Mouse (Mus musculus) gastrocnemius, adult 2 months (tissue): ENCODE data around the gene 9130213A22Rik. TPM values are rescaled to one million over a fixed set of nuclear protein-coding genes. Genes with fewer than 3 reads are reported as not detected.

ENCODE experiments used
- DNase-seq: peaks from one replicate; pipeline ENCODE4 v3.0.0; 2022
- H3K27ac ChIP-seq: fragments of 200-600 bp; 2 replicates; pipeline ENCODE4 v1.8.1; 2022; ENCODE audit warnings: mild to moderate bottlenecking
- H3K4me3 ChIP-seq: fragments of 200-600 bp; 2 replicates; pipeline ENCODE4 v1.8.1; 2022; ENCODE audit warnings: mild to moderate bottlenecking, moderate library complexity
- CTCF ChIP-seq: fragments of 200-600 bp; IDR thresholded peaks from 2 replicates; pipeline ENCODE4 v1.8.1; 2022; ENCODE audit warnings: antibody characterized with exemption, mild to moderate bottlenecking, moderate library complexity
- intact Hi-C: fragments of 180-260 bp; cut with DNase I; formaldehyde crosslinking; loops from one replicate; pipeline ENCODE4 v1.15.1; 2025
- long read RNA-seq, 2 experiments: library from polyadenylated mRNA; stranded (forward); transcript quantifications; one replicate each; pipeline ENCODE4 v2.0.0; 2021
- total RNA-seq, 2 experiments: library from RNA; stranded (reverse); gene quantifications; 2 replicates each; pipeline ENCODE4 v1.2.3; 2021

The 9130213A22Rik gene
- total RNA-seq = under 1 TPM in 1 of 2 experiments, not detected in 1; 0.20 TPM
- long read RNA-seq, experiment 1 = 0 reads
- long read RNA-seq, experiment 2 = 0 reads

GRCm38 (mm10) chr11:69122336-69122951 is at the start of gene 9130213A22Rik:
Gene 9130213A22Rik (minus strand): TSS chr11:69122589.
- TF ChIP-seq CTCF = peak; percentile 77
- intact Hi-C loops = loop anchor here (2.0 to 5.0 kb wide), 2 partner anchors 26 to 295 kb away; no protein-coding TSS in a partner anchor
- Histone ChIP-seq H3K4me3 (peak within 1 kb of the TSS; percentile 74), H3K27ac (peak within 1 kb of the TSS; percentile 87)
- DNase-seq = peak; percentile 94

- intact Hi-C loops = no loop called here
- H3K27ac ChIP-seq = no peak overlapping the region
- DNase-seq = peak; percentile 92
- no peak overlapping the region for H3K4me3 ChIP-seq
- peak; percentile 96 for TF ChIP-seq CTCF
These were observed 49.2 kb upstream of the 9130213A22Rik start for GRCm38 (mm10) chr11:69171626-69172025.

- no peak for DNase-seq
- intact Hi-C loops = no loop called here
- no peak overlapping the region for H3K27ac ChIP-seq
- TF ChIP-seq CTCF = no peak
- no peak overlapping the region for H3K4me3 ChIP-seq
These were observed 46.9 kb upstream of the 9130213A22Rik start for GRCm38 (mm10) chr11:69169313-69169712.

GRCm38 (mm10) chr11:69156800-69157199 is 34.4 kb upstream of the 9130213A22Rik start, which contains the start of gene Alox12b:
Gene Alox12b (plus strand): TSS chr11:69156989.
- H3K27ac ChIP-seq = no peak within 1 kb of the TSS
- no peak for TF ChIP-seq CTCF
- H3K4me3 ChIP-seq = no peak within 1 kb of the TSS
- intact Hi-C loops = no loop called here
- DNase-seq = no peak

GRCm38 (mm10) chr11:69155351-69155750 is 33.0 kb upstream of the 9130213A22Rik start:
- no peak overlapping the region for H3K27ac ChIP-seq
- no peak for TF ChIP-seq CTCF
- intact Hi-C loops = no loop called here
- no peak for DNase-seq
- no peak overlapping the region for H3K4me3 ChIP-seq

DNA sequence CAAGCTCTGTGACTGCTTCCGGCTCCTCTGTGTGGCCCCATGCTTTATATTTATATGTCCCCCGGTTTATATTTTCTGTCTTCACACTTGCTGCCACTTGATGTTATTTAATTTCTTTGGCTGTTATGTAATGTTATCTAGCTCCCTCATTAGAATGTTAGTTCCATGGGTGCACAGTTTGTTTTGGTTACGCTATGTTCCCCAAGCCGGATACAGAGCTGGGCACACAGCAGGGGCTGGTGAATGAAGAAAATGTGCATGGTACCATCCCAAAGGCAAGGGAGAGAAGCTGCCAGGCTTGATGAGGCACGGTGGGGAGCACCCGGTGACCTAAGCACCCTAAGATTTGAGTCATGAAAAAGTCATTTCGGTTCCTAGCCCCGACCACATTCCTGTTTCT is 31.4 kb upstream of the 9130213A22Rik start:
- intact Hi-C loops = no loop called here
- no peak for DNase-seq
- Histone ChIP-seq H3K27ac (no peak overlapping the region), H3K4me3 (no peak overlapping the region)
- no peak for TF ChIP-seq CTCF

- H3K4me3 ChIP-seq = peak overlapping the region; percentile 56
- intact Hi-C loops = no loop called here
These were observed 28.6 kb upstream of the 9130213A22Rik start for GRCm38 (mm10) chr11:69151004-69151403.

GRCm38 (mm10) chr11:69150444-69150843 is 28.1 kb upstream of the 9130213A22Rik start:
- H3K4me3 ChIP-seq = peak overlapping the region; percentile 56
- intact Hi-C loops = no loop called here
- TF ChIP-seq CTCF = peak; percentile 74
- H3K27ac ChIP-seq = no peak overlapping the region
- DNase-seq = peak; percentile 72

More at GRCm38 (mm10) chr11:69151004-69151403, 28.6 kb upstream of the 9130213A22Rik start:
- TF ChIP-seq CTCF = no peak
- DNase-seq = no peak
- no peak overlapping the region for H3K27ac ChIP-seq

- TF ChIP-seq CTCF = no peak
- no peak overlapping the region for H3K4me3 ChIP-seq
- DNase-seq = peak; percentile 51
- intact Hi-C loops = loop anchor here (2.0 kb wide), 1 partner anchor 23 kb away; no protein-coding TSS in a partner anchor
- no peak overlapping the region for H3K27ac ChIP-seq
These were observed 27.3 kb upstream of the 9130213A22Rik start for GRCm38 (mm10) chr11:69149728-69150127.

GRCm38 (mm10) chr11:69148451-69148960 is 26.1 kb upstream of the 9130213A22Rik start:
- intact Hi-C loops = loop anchor here (2.0 kb wide), 1 partner anchor 22 kb away; no protein-coding TSS in a partner anchor
- no peak for DNase-seq
- Histone ChIP-seq H3K4me3 (no peak overlapping the region), H3K27ac (no peak overlapping the region)
- TF ChIP-seq CTCF = no peak

- peak; percentile 51 for DNase-seq
- TF ChIP-seq CTCF = no peak
- intact Hi-C loops = no loop called here
These were observed 25.2 kb upstream of the 9130213A22Rik start for GRCm38 (mm10) chr11:69147546-69147945.

GRCm38 (mm10) chr11:69135361-69135760 is 13.0 kb upstream of the 9130213A22Rik start:
- TF ChIP-seq CTCF = no peak
- no peak overlapping the region for H3K4me3 ChIP-seq
- no peak overlapping the region for H3K27ac ChIP-seq
- DNase-seq = no peak
- intact Hi-C loops = no loop called here

More at GRCm38 (mm10) chr11:69147546-69147945, 25.2 kb upstream of the 9130213A22Rik start:
- Histone ChIP-seq H3K27ac (no peak overlapping the region), H3K4me3 (no peak overlapping the region)

DNA sequence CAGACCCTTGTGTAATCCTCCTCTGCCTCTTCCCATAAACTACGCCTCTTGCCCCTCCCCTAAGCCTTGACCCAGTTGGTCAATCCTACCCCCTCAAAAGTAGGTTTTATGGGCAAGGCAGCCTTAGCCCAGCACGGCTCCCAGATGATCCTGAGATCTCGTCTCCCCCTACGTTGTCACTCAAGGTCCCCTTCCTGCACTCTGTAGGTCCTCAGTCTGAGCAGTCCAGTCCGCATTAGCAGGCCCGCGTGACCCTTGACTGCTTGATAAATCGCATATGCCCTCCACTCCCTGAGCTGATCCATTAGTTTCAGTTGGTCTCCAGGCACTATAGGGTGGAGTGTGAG is 12.2 kb upstream of the 9130213A22Rik start:
- Histone ChIP-seq H3K27ac (no peak overlapping the region), H3K4me3 (peak overlapping the region; percentile 71)
- no peak for TF ChIP-seq CTCF
- intact Hi-C loops = no loop called here
- DNase-seq = no peak
